Mouse (Mus musculus): ENCODE measurements around the gene Agtr2. TPM values are rescaled to one million over a fixed set of nuclear protein-coding genes. Genes with fewer than 3 reads are reported as not detected.
"Not testable (repeated sequence)": the region's sequence is repeated elsewhere in the genome, so short reads cannot be mapped to it uniquely, and the experiment has no call there.

The Agtr2 gene
- polyA plus RNA-seq (2014; fragmentation: Nextera tagmentation; extraction: Ambion mirVana): 7.2 and 7.8 TPM in 2 replicates

- no peaks in the 10 kb centered on the region for H3K36me3 ChIP-seq (ENCODE audit: insufficient read depth)
- H3K4me1 ChIP-seq (ENCODE audit: insufficient read depth): no peaks in the 10 kb centered on the region
- no peak within 1 kb of the TSS for H3K27ac ChIP-seq (ENCODE audit: low read depth)
- H3K4me2 ChIP-seq: no peak within 1 kb of the TSS
- peak; percentile 24 for DNase-seq
- H3K9ac ChIP-seq: no peak within 1 kb of the TSS
- TF ChIP-seq CTCF (IDR thresholded peaks at IDR 0.05; ENCODE audit: low read depth): no peak
- H3K27me3 ChIP-seq (ENCODE audit: insufficient read depth, low read length): no peaks in the 10 kb centered on the region
- H3K4me3 ChIP-seq (ENCODE audit: low read depth, low read length): no peak within 1 kb of the TSS
- WGBS: 57% methylated on average over 5 of the region's 5 CpGs
- no peaks in the 10 kb centered on the region for H3K9me3 ChIP-seq (ENCODE audit: low read depth, low read length)
- no peak for ATAC-seq (ENCODE audit: insufficient read depth)
Observed at GRCm38 (mm10) chrX:21484414-21484813, at the start of gene Agtr2. Gene Agtr2, plus strand, starts transcription at chrX:21484544.

- H3K4me2 ChIP-seq: no peak overlapping the region
- DNase-seq (no peak), ATAC-seq (ENCODE audit: insufficient read depth) (no peak)
- no peaks in the 10 kb centered on the region for H3K4me1 ChIP-seq (ENCODE audit: insufficient read depth)
- H3K27ac ChIP-seq (ENCODE audit: low read depth): no peak overlapping the region
- H3K36me3 ChIP-seq (ENCODE audit: insufficient read depth): no peaks in the 10 kb centered on the region
- H3K4me3 ChIP-seq (ENCODE audit: low read depth, low read length): no peak overlapping the region
- H3K9ac ChIP-seq: no peak overlapping the region
- TF ChIP-seq CTCF (IDR thresholded peaks at IDR 0.05; ENCODE audit: low read depth): no peak
- WGBS: 23% methylated on average over 3 of the region's 3 CpGs
- H3K9me3 ChIP-seq (ENCODE audit: low read depth, low read length): no peaks in the 10 kb centered on the region
- H3K27me3 ChIP-seq (ENCODE audit: insufficient read depth, low read length): no peaks in the 10 kb centered on the region
Observed at GRCm38 (mm10) chrX:21452519-21452918, 31.8 kb upstream of the Agtr2 start.

GRCm38 (mm10) chrX:21488111-21488510 lies 3.8 kb downstream of the Agtr2 start:
- H3K9me3 ChIP-seq (ENCODE audit: low read depth, low read length): no peaks in the 10 kb centered on the region
- no peak overlapping the region for H3K4me3 ChIP-seq (ENCODE audit: low read depth, low read length)
- no peak overlapping the region for H3K4me2 ChIP-seq
- H3K27ac ChIP-seq (ENCODE audit: low read depth): no peak overlapping the region
- 38% methylated on average over 2 of the region's 2 CpGs for WGBS
- ATAC-seq (ENCODE audit: insufficient read depth) (no peak), DNase-seq (peak; percentile 7)
- H3K4me1 ChIP-seq (ENCODE audit: insufficient read depth): no peaks in the 10 kb centered on the region
- H3K9ac ChIP-seq: no peak overlapping the region
- no peaks in the 10 kb centered on the region for H3K36me3 ChIP-seq (ENCODE audit: insufficient read depth)
- TF ChIP-seq CTCF (IDR thresholded peaks at IDR 0.05; ENCODE audit: low read depth): no peak
- H3K27me3 ChIP-seq (ENCODE audit: insufficient read depth, low read length): no peaks in the 10 kb centered on the region

- Histone ChIP-seq H3K9me3 (ENCODE audit: low read depth, low read length) (no peaks in the 10 kb centered on the region), H3K27me3 (ENCODE audit: insufficient read depth, low read length) (no peaks in the 10 kb centered on the region), H3K4me1 (ENCODE audit: insufficient read depth) (no peaks in the 10 kb centered on the region), H3K4me3 (ENCODE audit: low read depth, low read length) (no peak overlapping the region), H3K27ac (ENCODE audit: low read depth) (no peak overlapping the region), H3K4me2 (no peak overlapping the region), H3K9ac (no peak overlapping the region), H3K36me3 (ENCODE audit: insufficient read depth) (no peaks in the 10 kb centered on the region)
- DNase-seq (no peak), ATAC-seq (ENCODE audit: insufficient read depth) (no peak)
- 0 out of 2 replicates have a peak, but pooled peaks have one; percentile 4 for TF ChIP-seq CTCF (IDR thresholded peaks at IDR 0.05; ENCODE audit: low read depth)
- WGBS: 12% methylated on average over 2 of the region's 2 CpGs
Observed at GRCm38 (mm10) chrX:21500242-21500641, 15.9 kb downstream of the Agtr2 start.

- 65% methylated on average over 2 of the region's 2 CpGs for WGBS
- not testable (repeated sequence) for H3K9ac ChIP-seq
Observed at GRCm38 (mm10) chrX:21507333-21507732, 23.0 kb downstream of the Agtr2 start.

DNA sequence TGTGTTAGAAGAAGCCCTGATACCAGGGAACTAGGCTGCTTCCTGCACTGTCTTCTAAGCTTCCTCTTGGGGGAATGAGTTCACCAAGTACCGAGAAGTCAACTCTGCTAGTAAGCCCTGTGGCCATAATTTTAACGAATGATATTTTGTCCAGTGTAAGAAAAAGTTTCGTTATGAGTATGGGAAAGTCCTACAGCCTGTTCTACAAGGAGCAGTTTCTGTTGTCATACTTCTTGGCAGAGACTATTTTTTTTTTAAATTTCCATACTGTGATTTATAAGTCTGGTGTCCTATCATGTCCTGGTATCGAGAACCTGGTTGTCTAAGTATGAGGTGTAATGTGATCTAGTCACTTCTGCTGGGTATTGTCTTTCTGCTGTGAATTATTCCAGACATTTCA lies 38.2 kb downstream of the Agtr2 start:
- no peaks in the 10 kb centered on the region for H3K9me3 ChIP-seq (ENCODE audit: low read depth, low read length)
- no peak for ATAC-seq (ENCODE audit: insufficient read depth)
- WGBS: 64% methylated on average over 4 of the region's 4 CpGs

More at GRCm38 (mm10) chrX:21507333-21507732, 23.0 kb downstream of the Agtr2 start:
- H3K27ac ChIP-seq (ENCODE audit: low read depth); ATAC-seq (ENCODE audit: insufficient read depth); H3K4me1 ChIP-seq (ENCODE audit: insufficient read depth); H3K4me2 ChIP-seq; H3K27me3 ChIP-seq (ENCODE audit: insufficient read depth, low read length); H3K4me3 ChIP-seq (ENCODE audit: low read depth, low read length); H3K36me3 ChIP-seq (ENCODE audit: insufficient read depth); DNase-seq; H3K9me3 ChIP-seq (ENCODE audit: low read depth, low read length): not testable (repeated sequence)

More for the DNA sequence above, 38.2 kb downstream of the Agtr2 start:
- DNase-seq: no peak
- no peaks in the 10 kb centered on the region for H3K4me1 ChIP-seq (ENCODE audit: insufficient read depth)
- H3K9ac ChIP-seq: no peak overlapping the region
- no peak overlapping the region for H3K27ac ChIP-seq (ENCODE audit: low read depth)
- H3K27me3 ChIP-seq (ENCODE audit: insufficient read depth, low read length): no peaks in the 10 kb centered on the region
- TF ChIP-seq CTCF (IDR thresholded peaks at IDR 0.05; ENCODE audit: low read depth): no peak
- no peak overlapping the region for H3K4me2 ChIP-seq
- H3K36me3 ChIP-seq (ENCODE audit: insufficient read depth): no peaks in the 10 kb centered on the region
- no peak overlapping the region for H3K4me3 ChIP-seq (ENCODE audit: low read depth, low read length)

Other genes with a start within 250 kb of the Agtr2 start
- gene Slc6a14, start 230.4 kb downstream of the Agtr2 start, polyA plus RNA-seq (2014; fragmentation: Nextera tagmentation; extraction: Ambion mirVana): 3.1 and 4.3 TPM in 2 replicates

All from lung, embryonic 14.5 days (tissue).